Mouse (Mus musculus) cortical plate, adult 2 months (tissue): ENCODE results near the gene Gadd45b.

Source experiments
- CTCF ChIP-seq: fragments of 200-500 bp; IDR thresholded peaks from 2 replicates; pipeline ENCODE4 v1.5.1; 2011; ENCODE audit warnings: mild to moderate bottlenecking, control low read depth, low read length; ENCODE audit not compliant: insufficient read depth; ENCODE audit errors: extremely low read depth
- POLR2A ChIP-seq: fragments of 200-500 bp; IDR thresholded peaks from 2 replicates; pipeline ENCODE4 v1.6.1; 2011; ENCODE audit warnings: mild to moderate bottlenecking, low read length, control low read depth; ENCODE audit not compliant: insufficient read depth; ENCODE audit errors: extremely low read depth

- TF ChIP-seq CTCF (peak; percentile 86), POLR2A (no peak)
Observed at GRCm38 (mm10) chr10:80880131-80880641, 49.7 kb upstream of the Gadd45b start.
